Mouse (Mus musculus): ENCODE results near the gene Asz1.

- no peak for TF ChIP-seq POLR2A (IDR thresholded peaks at IDR 0.05; ENCODE audit: control insufficient read depth, extremely low read depth, insufficient read depth, low read length, poor library complexity)
- TF ChIP-seq CTCF (IDR thresholded peaks at IDR 0.05; ENCODE audit: borderline replicate concordance, control insufficient read depth, extremely low read depth, insufficient read depth, low read length, poor library complexity): no peak
Observed at GRCm38 (mm10) chr6:18057899-18058298, 51.0 kb downstream of the Asz1 start.

All from thymus, adult 2 months (tissue).